Mouse (Mus musculus) frontal cortex, postnatal 14 days (tissue): ENCODE data around the gene Trmt2b.
"Not testable (repeated sequence)": the region's sequence is repeated elsewhere in the genome, so short reads cannot be mapped to it uniquely, and the experiment has no call there.

Source experiments
- DNase-seq, 2 experiments: peaks; one replicate each; pipeline ENCODE4 v3.0.0; 2022; ENCODE audit warnings: low spot score in 2 of 2

Gene Trmt2b

GRCm38 (mm10) chrX:134220618-134221017, 56.2 kb downstream of the Trmt2b start:
- no peak for DNase-seq

- DNase-seq, result no peak
Observed at GRCm38 (mm10) chrX:134218161-134218560, 58.6 kb downstream of the Trmt2b start.

- DNase-seq, result no peak
Observed at GRCm38 (mm10) chrX:134211151-134211642, 65.6 kb downstream of the Trmt2b start.

- no peak for DNase-seq
Observed at GRCm38 (mm10) chrX:134208491-134208890, 68.3 kb downstream of the Trmt2b start.

- not testable (repeated sequence) for DNase-seq
Observed at GRCm38 (mm10) chrX:134187201-134187600, 89.6 kb downstream of the Trmt2b start, which contains the start of gene Arl13a. Arl13a (plus strand) TSS chrX:134187501.

GRCm38 (mm10) chrX:134174699-134175098, 102.1 kb downstream of the Trmt2b start:
- no peak for DNase-seq
